Mouse (Mus musculus) testis, adult 2 months (tissue): ENCODE data around the gene Cpt1a. TPM values are rescaled to one million over a fixed set of nuclear protein-coding genes. Genes with fewer than 3 reads are reported as not detected.

Source experiments
- H3K27ac ChIP-seq: fragments of 200-500 bp; 2 replicates; pipeline ENCODE4 v1.5.1; 2012; ENCODE audit warnings: low read depth, low read length; ENCODE audit not compliant: control insufficient read depth, insufficient read depth
- H3K27me3 ChIP-seq: fragments of 200-500 bp; 2 replicates; pipeline ENCODE4 v1.6.1; 2012; ENCODE audit warnings: mild to moderate bottlenecking, low read length, moderate library complexity; ENCODE audit not compliant: control insufficient read depth, insufficient read depth
- H3K36me3 ChIP-seq: fragments of 200-500 bp; 2 replicates; pipeline ENCODE4 v1.6.1; 2012; ENCODE audit warnings: mild to moderate bottlenecking, low read length; ENCODE audit not compliant: control insufficient read depth, insufficient read depth
- H3K4me1 ChIP-seq: fragments of 200-500 bp; 2 replicates; pipeline ENCODE4 v1.6.1; 2012; ENCODE audit warnings: low read length; ENCODE audit not compliant: control insufficient read depth, insufficient read depth
- H3K4me3 ChIP-seq: fragments of 200-500 bp; 2 replicates; pipeline ENCODE4 v1.5.1; 2012; ENCODE audit warnings: low read depth, mild to moderate bottlenecking, low read length, moderate library complexity, mixed read lengths; ENCODE audit not compliant: control insufficient read depth
- CTCF ChIP-seq: fragments of 200-500 bp; IDR thresholded peaks from 2 replicates; pipeline ENCODE4 v1.5.1; 2012; ENCODE audit warnings: low read depth, mild to moderate bottlenecking, inconsistent platforms, low read length, moderate library complexity; ENCODE audit not compliant: control insufficient read depth, insufficient read depth, insufficient replicate concordance
- POLR2A ChIP-seq: fragments of 200-500 bp; IDR thresholded peaks from 2 replicates; pipeline ENCODE4 v1.6.1; 2012; ENCODE audit warnings: low read depth, mild to moderate bottlenecking, inconsistent platforms, low read length, moderate library complexity; ENCODE audit not compliant: control insufficient read depth
- polyA plus RNA-seq: library from polyadenylated mRNA; depleted of rRNA; stranded (reverse); fragments of >200 nt; gene quantifications from 2 replicates; pipeline ENCODE4 v1.2.3, GENCODE M21; 2012

The Cpt1a gene
- polyA plus RNA-seq, 1 experiment: 18.9 TPM

DNA sequence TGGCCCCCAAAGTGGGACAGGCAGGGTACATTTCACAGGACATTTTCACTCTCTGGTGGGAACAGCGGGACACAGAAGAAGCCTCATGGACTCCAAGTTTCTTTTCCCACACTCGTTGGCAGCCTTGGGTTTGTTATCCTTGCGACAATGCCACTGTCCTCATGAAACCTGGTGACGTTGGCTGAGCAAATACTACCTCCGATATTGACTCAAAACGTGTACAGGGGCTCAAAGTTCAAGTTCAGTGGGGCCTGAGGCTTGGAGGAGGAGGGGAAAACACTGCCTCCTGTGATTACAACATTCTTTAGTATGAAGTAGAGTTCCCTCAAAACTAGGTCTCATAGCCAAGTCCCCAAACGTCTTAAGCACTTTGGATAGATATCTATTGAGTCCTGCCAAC, 2.0 kb upstream of the Cpt1a start:
- peaks cover 24% of the 10 kb centered on the region for H3K4me1 ChIP-seq

GRCm38 (mm10) chr19:3320801-3321200, 1.3 kb upstream of the Cpt1a start:
- Histone ChIP-seq H3K36me3 (no peaks in the 10 kb centered on the region), H3K27me3 (no peaks in the 10 kb centered on the region), H3K4me3 (no peak overlapping the region), H3K4me1 (peaks cover 30% of the 10 kb centered on the region), H3K27ac (no peak overlapping the region)
- no peak for TF ChIP-seq POLR2A
- 0 out of 2 replicates have a peak, but pooled peaks have one; percentile 8 for TF ChIP-seq CTCF

More for the DNA sequence above, 2.0 kb upstream of the Cpt1a start:
- no peaks in the 10 kb centered on the region for H3K36me3 ChIP-seq
- no peaks in the 10 kb centered on the region for H3K27me3 ChIP-seq
- H3K27ac ChIP-seq: peak overlapping the region; percentile 15; the same call in 1 of the 2 replicates
- TF ChIP-seq CTCF: no peak
- TF ChIP-seq POLR2A: no peak
- no peak overlapping the region for H3K4me3 ChIP-seq

GRCm38 (mm10) chr19:3321617-3322016, 517 bp upstream of the Cpt1a start:
- Histone ChIP-seq H3K4me3 (peak overlapping the region; percentile 3; the same call in 1 of the 2 replicates), H3K27me3 (no peaks in the 10 kb centered on the region), H3K27ac (peak overlapping the region; percentile 37), H3K36me3 (no peaks in the 10 kb centered on the region), H3K4me1 (peaks cover 36% of the 10 kb centered on the region)
- TF ChIP-seq POLR2A (no peak), CTCF (no peak)

DNA sequence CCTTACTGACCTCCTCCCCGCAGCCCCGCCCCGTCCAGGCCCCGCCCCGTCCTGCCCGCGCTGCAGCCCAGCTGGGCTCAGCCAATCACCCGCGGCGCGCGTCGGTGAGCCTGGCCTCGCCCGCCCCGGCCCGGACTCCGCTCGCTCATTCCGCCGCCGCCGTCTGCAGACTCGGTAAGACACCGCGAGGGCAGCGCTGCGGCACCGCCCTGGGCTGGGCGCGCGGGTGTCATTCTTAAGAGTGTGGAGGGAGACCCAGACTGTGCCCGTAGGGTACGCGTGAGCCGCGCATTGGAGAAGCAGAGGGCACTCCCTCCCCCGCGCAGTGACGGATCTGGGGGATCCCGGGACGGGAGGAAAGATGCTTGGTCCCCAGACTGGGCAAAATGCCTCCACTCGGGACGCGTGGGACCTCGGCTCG, 1.1 kb downstream of the Cpt1a start:
- peaks cover 36% of the 10 kb centered on the region for H3K4me1 ChIP-seq
- peak overlapping the region; percentile 80 for H3K27ac ChIP-seq
- no peaks in the 10 kb centered on the region for H3K36me3 ChIP-seq
- peak; percentile 67 for TF ChIP-seq POLR2A
- no peak for TF ChIP-seq CTCF
- peak overlapping the region; percentile 87 for H3K4me3 ChIP-seq
- no peaks in the 10 kb centered on the region for H3K27me3 ChIP-seq

DNA sequence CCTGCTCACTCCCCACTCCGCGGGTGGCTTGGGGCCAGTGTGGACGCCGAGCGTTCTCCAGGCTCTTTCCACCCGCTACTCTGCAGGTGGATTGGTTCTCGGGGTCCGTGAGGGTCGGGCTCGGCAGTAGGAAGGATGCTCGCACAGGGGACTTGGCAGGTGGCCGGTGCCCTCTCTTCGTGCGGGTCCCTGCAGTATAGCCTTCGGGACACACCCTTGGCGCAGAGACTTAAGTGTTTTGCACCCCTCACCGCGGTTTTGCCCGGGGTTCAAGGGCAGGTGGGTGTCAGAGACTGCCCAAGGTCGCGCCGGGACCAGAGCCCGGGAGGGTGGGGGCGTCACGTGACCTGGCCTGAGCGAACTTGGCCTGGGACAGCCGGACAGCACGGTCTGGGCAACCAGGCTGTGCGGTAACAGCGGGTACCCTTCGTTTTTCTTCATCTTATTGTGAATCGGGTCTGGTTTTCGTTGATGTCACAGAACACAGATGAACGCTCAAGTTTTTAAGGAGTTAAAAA, 1.7 kb downstream of the Cpt1a start:
- Histone ChIP-seq H3K4me1 (peaks cover 36% of the 10 kb centered on the region), H3K4me3 (peak overlapping the region; percentile 87), H3K27ac (peak overlapping the region; percentile 81), H3K36me3 (no peaks in the 10 kb centered on the region), H3K27me3 (no peaks in the 10 kb centered on the region)
- TF ChIP-seq POLR2A (no peak), CTCF (no peak)

- no peaks in the 10 kb centered on the region for H3K27me3 ChIP-seq
- peak overlapping the region; percentile 81 for H3K27ac ChIP-seq
- peaks cover 36% of the 10 kb centered on the region for H3K4me1 ChIP-seq
- no peak for TF ChIP-seq POLR2A
- no peak for TF ChIP-seq CTCF
- H3K4me3 ChIP-seq: peak overlapping the region; percentile 87
- no peaks in the 10 kb centered on the region for H3K36me3 ChIP-seq
Measured at GRCm38 (mm10) chr19:3324271-3324811, 2.2 kb downstream of the Cpt1a start.

DNA sequence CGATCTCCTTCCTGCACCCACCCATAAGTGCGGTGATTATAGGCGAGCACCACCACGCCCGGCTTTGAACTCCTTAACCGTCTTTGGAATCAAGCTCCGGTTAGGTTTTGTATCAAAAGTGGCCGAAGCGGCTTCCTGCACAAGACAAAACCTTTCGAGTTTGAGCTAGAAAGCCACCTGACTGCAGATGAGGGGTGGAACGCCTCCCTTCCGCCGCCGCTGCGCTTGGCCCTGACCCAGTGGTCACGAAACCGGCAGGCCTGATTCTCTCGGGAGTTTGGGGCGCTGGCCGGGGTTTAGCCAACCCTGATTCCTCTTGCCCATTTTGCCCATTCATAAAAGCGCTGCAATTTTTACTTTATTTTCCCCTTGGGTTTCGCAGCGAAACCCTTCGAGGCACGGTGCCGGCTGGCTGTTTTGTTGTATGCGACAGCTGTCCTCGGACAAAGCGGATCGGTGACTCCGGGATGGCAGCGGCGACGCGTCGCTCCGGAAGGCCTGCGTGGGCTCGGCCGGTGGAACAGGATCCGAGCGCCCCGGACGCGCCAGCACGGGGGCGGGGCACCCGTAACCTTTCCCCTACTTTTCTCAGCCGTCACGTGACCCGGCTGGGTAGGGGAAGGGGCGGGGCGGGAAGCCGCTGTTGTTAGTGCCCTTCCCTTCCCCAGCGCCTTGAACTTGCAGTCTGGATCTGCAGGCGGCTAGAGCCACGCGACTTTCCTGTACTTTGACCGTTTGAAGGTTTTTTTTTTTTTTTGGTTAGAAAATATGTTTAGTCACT, 3.0 kb downstream of the Cpt1a start:
- Histone ChIP-seq H3K36me3 (no peaks in the 10 kb centered on the region), H3K4me3 (peak overlapping the region; percentile 62), H3K4me1 (peaks cover 36% of the 10 kb centered on the region), H3K27me3 (no peaks in the 10 kb centered on the region), H3K27ac (peak overlapping the region; percentile 81)
- TF ChIP-seq POLR2A (peak; percentile 40; the same call in 1 of the 2 replicates), CTCF (no peak)
